Mouse (Mus musculus) ES-E14 (cell line): ENCODE results near the gene Gm21974. TPM values are rescaled to one million over a fixed set of nuclear protein-coding genes. Genes with fewer than 3 reads are reported as not detected.

Experiments
- DNase-seq: peaks from one replicate; pipeline ENCODE4 v3.0.0-alpha.2; 2013; ENCODE audit warnings: low read depth, low spot score
- H3K27ac ChIP-seq: 2 replicates; pipeline ENCODE4 v1.5.1; 2012; ENCODE audit warnings: low read depth, mild to moderate bottlenecking, low read length, moderate library complexity, mixed read lengths; ENCODE audit not compliant: poor library complexity, insufficient read depth, severe bottlenecking
- H3K36me3 ChIP-seq: 2 replicates; pipeline ENCODE4 v1.6.1; 2012; ENCODE audit warnings: mild to moderate bottlenecking, low read length, moderate library complexity, mixed read lengths; ENCODE audit not compliant: control insufficient read depth, poor library complexity, insufficient read depth, severe bottlenecking
- H3K4me1 ChIP-seq, 2 experiments: fragments of 150-350 bp in 1 of 2; sonication (generic) in 1 of 2; 2 replicates each; pipeline ENCODE4 v1.6.1; 2012; ENCODE audit warnings: low read length in 2 of 2, mild to moderate bottlenecking in 1 of 2, mixed read lengths in 1 of 2; ENCODE audit not compliant: control insufficient read depth in 2 of 2, insufficient read depth in 2 of 2, poor library complexity in 1 of 2
- H3K4me3 ChIP-seq, 2 experiments: fragments of 150-350 bp in 1 of 2; sonication (generic) in 1 of 2; 2 replicates each; pipeline ENCODE4 v1.5.1; 2012; ENCODE audit warnings: low read length in 2 of 2, low read depth in 1 of 2, mild to moderate bottlenecking in 1 of 2, mixed read lengths in 1 of 2; ENCODE audit not compliant: insufficient read depth in 1 of 2, poor library complexity in 1 of 2, severe bottlenecking in 1 of 2
- H3K9ac ChIP-seq: 2 replicates; pipeline ENCODE4 v1.6.1; 2012; ENCODE audit warnings: low read depth, mild to moderate bottlenecking, low read length, mixed read lengths; ENCODE audit not compliant: poor library complexity, insufficient read depth, severe bottlenecking
- H3K9me3 ChIP-seq: fragments of 150-350 bp; sonication (generic); 2 replicates; pipeline ENCODE4 v1.6.1; 2012; ENCODE audit warnings: low read depth, mild to moderate bottlenecking, low read length; ENCODE audit not compliant: control insufficient read depth, insufficient read depth
- CHD2 ChIP-seq: IDR thresholded peaks from 2 replicates; pipeline ENCODE4 v1.6.1; 2014; ENCODE audit warnings: mild to moderate bottlenecking, low read depth, low read length, inconsistent platforms
- HCFC1 ChIP-seq: IDR thresholded peaks from 2 replicates; pipeline ENCODE4 v1.6.1; 2012; ENCODE audit warnings: low read length, inconsistent platforms, borderline replicate concordance; ENCODE audit not compliant: insufficient read depth
- ZC3H11A ChIP-seq: IDR thresholded peaks from 2 replicates; pipeline ENCODE4 v1.6.1; 2012; ENCODE audit warnings: low read depth, mild to moderate bottlenecking, inconsistent platforms, low read length, borderline replicate concordance
- in situ Hi-C, 2 experiments: fragments of 600-800 bp; cut with MboI; formaldehyde crosslinking; loops; one replicate each; pipeline ENCODE4 v1.15.1; 2025; ENCODE audit warnings: low sequenced_read_pairs in 2 of 2, inconsistent platforms in 1 of 2; ENCODE audit not compliant: unreplicated experiment in 2 of 2
- total RNA-seq: library from RNA; depleted of rRNA; stranded (reverse); fragments of 300-350 nt; gene quantifications from 2 replicates; pipeline ENCODE4 v1.2.3, GENCODE M21; 2012; rRNA removed

Gene Gm21974
- total RNA-seq, 1 experiment, result not detected

GRCm38 (mm10) chr7:127837473-127837872, 57.8 kb downstream of the Gm21974 start:
- Histone ChIP-seq H3K36me3 (no peaks in the 10 kb centered on the region), H3K4me1 (peaks cover 0 to 3% of the 10 kb centered on the region in 2 experiments; a peak in 2 of 4 replicates), H3K9ac (no peak overlapping the region), H3K9me3 (no peaks in the 10 kb centered on the region), H3K27ac (no peak overlapping the region), H3K4me3 (no peak overlapping the region)
- TF ChIP-seq ZC3H11A (no peak), CHD2 (no peak), HCFC1 (no peak)
- in situ Hi-C loops, result no loop called here
- no peak for DNase-seq

Other genes starting within 250 kb of the Gm21974 start
- gene Bcl7c, start 186.5 kb downstream of the Gm21974 start, total RNA-seq, result 35.6 and 36.8 TPM in 2 replicates
- 2.3 and 3.0 TPM in 2 replicates for gene Ctf1, start 182.7 kb downstream of the Gm21974 start, total RNA-seq
- 0.69 and 0.71 TPM in 2 replicates for gene Ctf2, start 163.3 kb downstream of the Gm21974 start, total RNA-seq
- gene Fbxl19, start 150.9 kb downstream of the Gm21974 start, total RNA-seq, result 86.9 and 93.0 TPM in 2 replicates
- gene Orai3, start 125.6 kb downstream of the Gm21974 start, total RNA-seq, result 14.0 and 30.7 TPM in 2 replicates
- 22.6 and 24.4 TPM in 2 replicates for gene Setd1a, start 118.8 kb downstream of the Gm21974 start, total RNA-seq
- gene Gm49388, start 109.8 kb downstream of the Gm21974 start, total RNA-seq, result 1.5 and 1.9 TPM in 2 replicates
- gene Hsd3b7, start 94.8 kb downstream of the Gm21974 start, total RNA-seq, result 14.7 and 22.5 TPM in 2 replicates
- gene Stx4a, start 71.2 kb downstream of the Gm21974 start, total RNA-seq, result 20.9 and 23.7 TPM in 2 replicates
- gene Stx1b, start 70.9 kb downstream of the Gm21974 start, total RNA-seq, result 1.4 and 1.7 TPM in 2 replicates
- gene Zfp646, start 19.2 kb downstream of the Gm21974 start, total RNA-seq, result 44.7 and 52.5 TPM in 2 replicates
- gene Zfp668, start 18.6 kb downstream of the Gm21974 start, total RNA-seq, result 8.6 and 11.3 TPM in 2 replicates
- gene Prss53, start 4.5 kb downstream of the Gm21974 start, total RNA-seq, result 0.67 and 0.69 TPM in 2 replicates
- 88.5 and 115 TPM in 2 replicates for gene Vkorc1, start 163 bp upstream of the Gm21974 start, total RNA-seq
- gene Bckdk, start 8.6 kb upstream of the Gm21974 start, total RNA-seq, result 53.9 and 56.4 TPM in 2 replicates
- gene Kat8, start 17.1 kb upstream of the Gm21974 start, total RNA-seq, result 35.1 and 35.6 TPM in 2 replicates
- 11.3 and 16.5 TPM in 2 replicates for gene Prss8, start 34.6 kb upstream of the Gm21974 start, total RNA-seq
- gene Prss36, start 51.3 kb upstream of the Gm21974 start, total RNA-seq, result 15.3 and 15.4 TPM in 2 replicates
- gene Fus, start 72.0 kb upstream of the Gm21974 start, total RNA-seq, result 91.6 and 142 TPM in 2 replicates
- 38.7 and 62.1 TPM in 2 replicates for gene Pycard, start 98.4 kb upstream of the Gm21974 start, total RNA-seq
- gene Trim72, start 108.5 kb upstream of the Gm21974 start, total RNA-seq, result 1.1 and 1.2 TPM in 2 replicates
- 0.42 and 1.0 TPM in 2 replicates for gene Itgam, start 167.2 kb upstream of the Gm21974 start, total RNA-seq
- not detected in 2 replicates for gene Gm49368, start 167.2 kb upstream of the Gm21974 start, total RNA-seq
- not detected in 2 replicates for gene Itgax, start 234.1 kb upstream of the Gm21974 start, total RNA-seq